Mouse (Mus musculus): ENCODE results near the gene Reck. TPM values are rescaled to one million over a fixed set of nuclear protein-coding genes. Genes with fewer than 3 reads are reported as not detected.

Reck gene
- total RNA-seq, 2 experiments from 2014 or later, result 5.7 to 7.3 TPM

- no peak for DNase-seq (ENCODE audit: low spot score in 2 of 2)
- intact Hi-C loops (cut with DNase I), result loop anchor here (2.0 to 10.0 kb wide), 3 partner anchors 57 to 219 kb away; no protein-coding TSS in a partner anchor
Observed at GRCm38 (mm10) chr4:43983756-43984155, 108.4 kb downstream of the Reck start.

DNA sequence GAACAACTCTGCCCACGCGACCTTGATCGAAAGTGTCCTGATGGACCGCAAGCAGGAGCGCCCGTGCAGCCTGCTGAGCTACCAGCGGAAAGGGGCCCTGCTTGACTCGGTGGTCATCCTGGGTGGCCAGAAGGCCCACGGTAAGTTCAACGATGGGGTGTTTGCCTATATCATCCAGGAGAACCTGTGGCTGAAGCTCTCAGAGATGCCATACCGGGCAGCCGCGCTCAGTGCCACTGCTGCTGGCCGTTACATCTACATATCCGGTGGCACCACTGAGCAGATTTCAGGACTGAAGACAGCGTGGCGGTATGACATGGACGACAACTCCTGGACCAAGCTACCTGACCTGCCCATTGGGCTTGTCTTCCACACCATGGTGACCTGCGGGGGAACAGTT is 109.0 kb downstream of the Reck start:
- DNase-seq (ENCODE audit: low spot score in 2 of 2), result no peak
- intact Hi-C loops (cut with DNase I), result loop anchor here (5.0 to 10.0 kb wide), 2 partner anchors 77 to 220 kb away; no protein-coding TSS in a partner anchor

GRCm38 (mm10) chr4:43988976-43989375 is 113.6 kb downstream of the Reck start:
- DNase-seq (ENCODE audit: low spot score in 2 of 2), result no peak

DNA sequence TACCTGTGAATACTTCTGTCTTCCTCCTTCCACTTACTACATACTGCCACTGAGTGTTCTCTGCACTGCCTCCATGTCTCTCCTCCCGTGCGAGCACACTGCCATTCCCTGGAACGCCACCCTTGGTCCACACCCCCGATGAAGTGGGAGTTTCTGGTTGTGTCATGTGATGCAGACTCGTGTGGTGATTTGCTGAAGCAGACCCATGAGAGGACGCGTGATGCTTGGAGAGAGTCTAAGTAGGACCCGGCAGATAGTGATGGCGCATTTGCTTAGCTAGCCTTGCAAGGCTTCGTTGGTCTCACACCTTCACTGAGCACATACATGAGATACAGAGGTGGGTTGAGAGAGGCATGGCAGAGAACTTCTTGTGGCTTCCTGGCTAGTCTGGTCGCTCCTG is 117.7 kb downstream of the Reck start:
- no peak for DNase-seq (ENCODE audit: low spot score in 2 of 2)
- intact Hi-C loops (cut with DNase I), result no loop called here

More at GRCm38 (mm10) chr4:43988976-43989375, 113.6 kb downstream of the Reck start:
- intact Hi-C loops (cut with DNase I), result loop anchor here (10.0 kb wide), 1 partner anchor 224 kb away; no protein-coding TSS in a partner anchor

DNA sequence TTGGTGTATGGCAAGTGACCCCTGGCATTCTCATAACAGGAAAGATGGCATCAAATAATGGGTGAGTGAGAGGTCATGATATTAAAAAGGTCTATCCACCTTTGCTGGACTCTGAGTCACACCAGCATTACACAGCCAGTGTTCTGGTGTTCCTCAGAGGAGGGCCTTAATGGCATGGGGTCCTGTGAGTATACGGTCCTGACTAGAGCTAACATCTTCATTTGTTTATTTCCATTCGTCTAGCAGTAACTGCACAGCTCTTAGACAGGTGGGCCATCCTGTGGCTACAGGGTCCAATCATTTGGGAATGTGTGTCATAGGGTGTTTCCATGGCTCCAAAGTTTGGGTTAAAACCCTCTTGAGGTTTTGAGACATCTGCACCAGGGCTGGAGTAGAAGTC is 119.0 kb downstream of the Reck start:
- DNase-seq (ENCODE audit: low spot score in 2 of 2), result no peak

More for the DNA sequence above, 119.0 kb downstream of the Reck start:
- intact Hi-C loops (cut with DNase I), result no loop called here

Other genes starting within 250 kb of the Reck start
- 10 to 100 TPM; 46.4 to 62.2 TPM for gene Npr2, start 243.6 kb upstream of the Reck start, total RNA-seq (2021)
- 1 to 10 TPM in 1 of 2 experiments, under 1 TPM in 1; 0.91 to 1.1 TPM for gene Spag8, start 221.9 kb upstream of the Reck start, total RNA-seq (2021)
- gene Hint2, start 219.1 kb upstream of the Reck start, total RNA-seq (2021), result 10 to 100 TPM; 31.4 to 39.5 TPM
- 10 to 100 TPM; 65.1 to 67.9 TPM for gene Tmem8b, start 206.6 kb upstream of the Reck start, total RNA-seq (2021)
- 1 to 10 TPM; 2.1 to 2.3 TPM for gene Fam221b, start 206.4 kb upstream of the Reck start, total RNA-seq (2021)
- gene Olfr70, start 174.7 kb upstream of the Reck start, total RNA-seq (2021), result not detected
- gene Olfr71, start 165.3 kb upstream of the Reck start, total RNA-seq (2021), result not detected
- gene Hrct1, start 148.3 kb upstream of the Reck start, total RNA-seq (2021), result 1 to 10 TPM; 1.2 to 1.7 TPM
- gene Spaar, start 145.5 kb upstream of the Reck start, total RNA-seq (2021), result 1 to 10 TPM in 1 of 2 experiments, under 1 TPM in 1; 0.62 to 1.1 TPM
- not detected for gene Olfr159, start 104.5 kb upstream of the Reck start, total RNA-seq (2021)
- not detected for gene Olfr156, start 51.6 kb upstream of the Reck start, total RNA-seq (2021)
- gene Olfr157, start 35.3 kb upstream of the Reck start, total RNA-seq (2021), result not detected
- not detected for gene Olfr155, start 24.0 kb upstream of the Reck start, total RNA-seq (2021)
- gene Glipr2, start 81.9 kb downstream of the Reck start, total RNA-seq (2021), result 1 to 10 TPM; 2.5 to 3.2 TPM
- gene Ccin, start 108.0 kb downstream of the Reck start, total RNA-seq (2021), result not detected
- 100 to 1,000 TPM; 266 to 296 TPM for gene Clta, start 128.9 kb downstream of the Reck start, total RNA-seq (2021)
- 10 to 100 TPM; 45.5 to 56.8 TPM for gene Gne, start 208.6 kb downstream of the Reck start, total RNA-seq (2021)